Mouse (Mus musculus): ENCODE measurements around the gene Slc23a4.

Gene Slc23a4

GRCm38 (mm10) chr6:34988081-34988761 is at the start of gene Slc23a4:
TSS of gene Slc23a4 (minus strand) at chr6:34988404.
- ChIA-PET POLR2A (interaction anchor here in 2 of 4 experiments (0.5 to 2.6 kb wide), 18 partner anchors 9 to 512 kb away, joined by 3 to 10 read pairs (median 3); partner anchors contain the start of gene Bpgm (in 1 of the 2)), CTCF (interaction anchor here (0.6 to 1.6 kb wide), 10 partner anchors 11 to 479 kb away, joined by 3 to 9 read pairs (median 4); partner anchors contain the start of gene Wdr91 (in 1 of the 4))

- ChIA-PET POLR2A (interaction anchor here in 3 of 4 experiments (0.5 to 2.5 kb wide), 8 partner anchors 9 to 716 kb away, joined by 3 to 9 read pairs (median 3); partner anchors contain the start of gene Akr1b3 (in 1 of the 3)), CTCF (no interaction called here)
Measured at GRCm38 (mm10) chr6:35033341-35033740, 45.1 kb upstream of the Slc23a4 start.

GRCm38 (mm10) chr6:35032704-35033103 is 44.5 kb upstream of the Slc23a4 start:
- POLR2A ChIA-PET = interaction anchor here in 3 of 4 experiments (0.5 to 2.5 kb wide), 6 partner anchors 8 to 715 kb away, joined by 3 to 9 read pairs (median 6); partner anchors contain the start of gene Akr1b3 (in 1 of the 3)
- CTCF ChIA-PET = no interaction called here

GRCm38 (mm10) chr6:35030811-35031210 is 42.6 kb upstream of the Slc23a4 start:
- ChIA-PET POLR2A (interaction anchor here in 2 of 4 experiments (0.6 to 0.9 kb wide), 2 partner anchors 14 to 31 kb away, joined by 3 to 5 read pairs; no protein-coding TSS in a partner anchor), CTCF (no interaction called here)

- POLR2A ChIA-PET = interaction anchor here in 1 of 4 experiments (0.6 kb wide), 1 partner anchor 31 kb away, joined by 3 read pairs; no protein-coding TSS in a partner anchor
Measured at GRCm38 (mm10) chr6:35030226-35030625, 42.0 kb upstream of the Slc23a4 start.

GRCm38 (mm10) chr6:35028023-35028422 is 39.8 kb upstream of the Slc23a4 start:
- POLR2A ChIA-PET = interaction anchor here in 1 of 4 experiments (0.6 to 1.8 kb wide), 2 partner anchors 11 to 159 kb away, joined by 3 to 11 read pairs; no protein-coding TSS in a partner anchor

More at GRCm38 (mm10) chr6:35030226-35030625, 42.0 kb upstream of the Slc23a4 start:
- CTCF ChIA-PET = no interaction called here

GRCm38 (mm10) chr6:35027257-35027656 is 39.1 kb upstream of the Slc23a4 start:
- CTCF ChIA-PET = interaction anchor here (0.5 to 1.7 kb wide), 6 partner anchors 10 to 531 kb away, joined by 3 to 10 read pairs (median 5); partner anchors contain the start of gene Cyren (in 1 of the 4)

More at GRCm38 (mm10) chr6:35028023-35028422, 39.8 kb upstream of the Slc23a4 start:
- CTCF ChIA-PET = no interaction called here

GRCm38 (mm10) chr6:35016624-35017023 is 28.4 kb upstream of the Slc23a4 start:
- CTCF ChIA-PET = interaction anchor here in 2 of 4 experiments (0.7 to 1.1 kb wide), 2 partner anchors 14 to 35 kb away, joined by 3 read pairs; no protein-coding TSS in a partner anchor
- POLR2A ChIA-PET = interaction anchor here in 1 of 4 experiments (0.5 to 1.5 kb wide), 5 partner anchors 9 to 184 kb away, joined by 3 to 5 read pairs (median 4); no protein-coding TSS in a partner anchor

More at GRCm38 (mm10) chr6:35027257-35027656, 39.1 kb upstream of the Slc23a4 start:
- POLR2A ChIA-PET = interaction anchor here in 2 of 4 experiments (0.5 to 1.3 kb wide), 8 partner anchors 11 to 1079 kb away, joined by 3 to 6 read pairs (median 4); partner anchors contain the start of gene Slc23a4 (in 1 of the 2)

GRCm38 (mm10) chr6:35011953-35012352 is 23.7 kb upstream of the Slc23a4 start:
- ChIA-PET CTCF (interaction anchor here in 3 of 4 experiments (0.6 to 1.2 kb wide), 5 partner anchors 11 to 85 kb away, joined by 3 read pairs; no protein-coding TSS in a partner anchor), POLR2A (interaction anchor here in 2 of 4 experiments (0.7 to 1.8 kb wide), 7 partner anchors 8 to 1422 kb away, joined by 3 to 5 read pairs (median 4); partner anchors contain the start of genes Cnot4 (in 1 of the 2) and Slc23a4 (in 1 of the 2))

GRCm38 (mm10) chr6:35010705-35011104 is 22.5 kb upstream of the Slc23a4 start:
- POLR2A ChIA-PET = interaction anchor here in 1 of 4 experiments (0.7 to 1.8 kb wide), 4 partner anchors 10 to 200 kb away, joined by 3 to 6 read pairs (median 5); partner anchors contain the start of gene Cnot4
- CTCF ChIA-PET = interaction anchor here in 1 of 4 experiments (0.6 to 1.2 kb wide), 2 partner anchors 56 to 106 kb away, joined by 3 to 12 read pairs; no protein-coding TSS in a partner anchor

- POLR2A ChIA-PET = interaction anchor here in 2 of 4 experiments (0.6 to 1.1 kb wide), 3 partner anchors 80 to 143 kb away, joined by 3 to 12 read pairs (median 3); no protein-coding TSS in a partner anchor
- CTCF ChIA-PET = interaction anchor here in 2 of 4 experiments (0.5 to 2.5 kb wide), 6 partner anchors 8 to 80 kb away, joined by 3 to 8 read pairs (median 5); partner anchors contain the start of gene Slc23a4 (in 1 of the 2)
Measured at GRCm38 (mm10) chr6:35002261-35002669, 14.1 kb upstream of the Slc23a4 start.

GRCm38 (mm10) chr6:34999101-34999500 is 10.9 kb upstream of the Slc23a4 start:
- POLR2A ChIA-PET = interaction anchor here (0.6 to 1.9 kb wide), 10 partner anchors 10 to 334 kb away, joined by 3 to 5 read pairs (median 3); partner anchors contain the start of gene Slc23a4 (in 2 of the 4)
- CTCF ChIA-PET = interaction anchor here in 3 of 4 experiments (0.6 to 2.2 kb wide), 19 partner anchors 10 to 654 kb away, joined by 3 to 11 read pairs (median 4); partner anchors contain the start of gene Slc23a4 (in 1 of the 3)

- ChIA-PET POLR2A (no interaction called here), CTCF (interaction anchor here in 1 of 4 experiments (0.7 to 1.0 kb wide), 2 partner anchors 70 to 763 kb away, joined by 3 read pairs; no protein-coding TSS in a partner anchor)
Measured at GRCm38 (mm10) chr6:34996496-34996895, 8.3 kb upstream of the Slc23a4 start.

GRCm38 (mm10) chr6:34995265-34995681 is 7.1 kb upstream of the Slc23a4 start:
- POLR2A ChIA-PET = interaction anchor here in 2 of 4 experiments (1.3 to 1.8 kb wide), 6 partner anchors 10 to 138 kb away, joined by 3 to 6 read pairs (median 4); partner anchors contain the start of gene Cnot4 (in 1 of the 2)
- CTCF ChIA-PET = interaction anchor here in 3 of 4 experiments (0.9 to 2.5 kb wide), 10 partner anchors 14 to 73 kb away, joined by 3 to 16 read pairs (median 8); no protein-coding TSS in a partner anchor

GRCm38 (mm10) chr6:34994692-34995091 is 6.5 kb upstream of the Slc23a4 start:
- POLR2A ChIA-PET = interaction anchor here in 3 of 4 experiments (0.5 to 1.8 kb wide), 9 partner anchors 9 to 183 kb away, joined by 3 to 7 read pairs (median 4); partner anchors contain the start of gene Cnot4 (in 1 of the 3)
- CTCF ChIA-PET = interaction anchor here in 3 of 4 experiments (0.8 to 2.5 kb wide), 13 partner anchors 13 to 73 kb away, joined by 3 to 16 read pairs (median 8); no protein-coding TSS in a partner anchor

- POLR2A ChIA-PET = interaction anchor here in 2 of 4 experiments (1.3 to 2.6 kb wide), 5 partner anchors 10 to 51 kb away, joined by 4 to 10 read pairs (median 5); no protein-coding TSS in a partner anchor
- CTCF ChIA-PET = interaction anchor here in 1 of 4 experiments (1.3 to 1.5 kb wide), 2 partner anchors 67 to 183 kb away, joined by 3 to 8 read pairs; no protein-coding TSS in a partner anchor
Measured at GRCm38 (mm10) chr6:34989263-34989662, 1.1 kb upstream of the Slc23a4 start.

GRCm38 (mm10) chr6:34987085-34987645 is 1.0 kb downstream of the Slc23a4 start:
- ChIA-PET POLR2A (interaction anchor here in 2 of 4 experiments (0.5 to 2.6 kb wide), 4 partner anchors 11 to 49 kb away, joined by 3 to 10 read pairs (median 4); no protein-coding TSS in a partner anchor), CTCF (interaction anchor here in 3 of 4 experiments (0.6 to 1.6 kb wide), 4 partner anchors 12 to 33 kb away, joined by 3 to 9 read pairs (median 4); no protein-coding TSS in a partner anchor)

Data from embryonic stem cell, embryonic (primary cell).